Mouse (Mus musculus): ENCODE results near the gene Tk1. TPM values are rescaled to one million over a fixed set of nuclear protein-coding genes. Genes with fewer than 3 reads are reported as not detected.
"Not testable (repeated sequence)": the region's sequence is repeated elsewhere in the genome, so short reads cannot be mapped to it uniquely, and the experiment has no call there.

Gene Tk1
- polyA plus RNA-seq, 1 experiment from 2014 or later = 120 TPM

DNA sequence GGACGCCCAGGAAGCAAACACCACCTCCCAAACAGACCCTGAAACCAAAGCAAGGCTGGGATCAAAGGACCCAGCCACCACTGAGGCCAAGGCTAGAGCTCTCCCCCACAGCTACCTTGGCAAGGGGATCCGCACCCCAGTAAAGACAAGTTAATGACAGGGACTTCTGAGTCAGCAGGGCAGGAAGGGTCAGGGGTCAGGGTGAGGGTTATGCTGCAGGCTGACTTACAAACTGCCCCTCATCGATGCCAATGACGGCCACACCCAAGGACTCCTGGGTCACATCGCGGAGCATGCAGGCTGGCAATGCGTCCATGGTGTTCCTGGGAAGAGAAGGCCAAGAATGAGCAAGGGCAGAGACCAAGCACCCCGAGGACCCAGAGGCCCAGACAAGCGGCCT lies 4.0 kb downstream of the Tk1 start:
- no peak overlapping the region for H3K27ac ChIP-seq (ENCODE audit: low read length)
- no peak overlapping the region for H3K4me3 ChIP-seq (ENCODE audit: low read depth, low read length)
- peaks cover 29% of the 10 kb centered on the region for H3K4me1 ChIP-seq (ENCODE audit: control insufficient read depth, low read depth, low read length)
- no peak for ATAC-seq (ENCODE audit: low read depth)
- H3K9ac ChIP-seq (ENCODE audit: low read depth, low read length) = no peak overlapping the region
- H3K36me3 ChIP-seq (ENCODE audit: control insufficient read depth, insufficient read depth) = peaks cover 53% of the 10 kb centered on the region
- H3K4me2 ChIP-seq (ENCODE audit: low read depth, low read length) = no peak overlapping the region
- no peaks in the 10 kb centered on the region for H3K9me3 ChIP-seq (replicated peaks; ENCODE audit: control insufficient read depth, low read length)
- 82% methylated on average over 9 of the region's 9 CpGs for WGBS (ENCODE audit: insufficient replicate concordance)
- no peaks in the 10 kb centered on the region for H3K27me3 ChIP-seq (ENCODE audit: control insufficient read depth, insufficient read depth, low read depth, low read length)

DNA sequence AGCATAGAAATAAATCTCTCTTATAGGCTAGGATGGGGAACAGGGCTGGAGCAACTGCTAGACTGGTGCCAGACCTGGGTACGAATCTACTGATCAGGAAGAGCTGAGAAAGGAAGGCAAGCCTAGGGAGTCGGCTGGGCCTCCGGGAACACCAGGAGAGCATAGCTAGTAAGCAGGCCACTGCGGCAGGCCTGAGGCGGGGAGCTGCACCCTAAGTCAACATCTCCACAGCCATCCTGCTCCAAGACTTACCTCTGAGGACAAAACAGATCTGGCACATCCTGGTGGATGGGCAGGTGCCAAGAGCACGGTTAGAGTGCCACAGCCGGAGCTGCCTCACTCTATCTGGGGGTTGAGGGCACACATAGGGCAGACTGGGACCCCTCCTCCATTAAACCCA lies 5.7 kb downstream of the Tk1 start:
- peaks cover 65% of the 10 kb centered on the region for H3K36me3 ChIP-seq (ENCODE audit: control insufficient read depth, insufficient read depth)
- ATAC-seq (ENCODE audit: low read depth) = no peak
- WGBS (ENCODE audit: insufficient replicate concordance) = 92% methylated on average over 7 of the region's 7 CpGs

DNA sequence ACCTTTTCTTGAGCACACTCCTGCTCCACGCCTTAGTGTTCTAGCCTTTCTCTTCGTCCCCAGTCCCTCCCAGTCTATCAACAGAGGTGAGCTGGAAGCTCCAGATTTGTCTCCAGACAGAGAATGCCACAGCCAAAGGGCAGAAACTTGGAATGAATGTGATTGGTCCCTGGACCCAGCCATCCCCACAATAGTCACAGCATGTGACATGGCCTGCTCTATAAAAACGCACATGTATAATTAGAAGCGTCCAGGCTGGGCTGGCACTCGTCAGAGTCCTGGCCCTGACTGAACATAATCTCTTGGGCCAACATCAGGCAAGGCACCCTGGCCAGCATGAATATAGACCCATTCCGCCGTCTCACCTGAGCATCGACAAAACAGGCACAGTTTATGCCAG lies 6.8 kb downstream of the Tk1 start:
- H3K9ac ChIP-seq (ENCODE audit: low read depth, low read length) = no peak overlapping the region
- H3K9me3 ChIP-seq (replicated peaks; ENCODE audit: control insufficient read depth, low read length) = no peaks in the 10 kb centered on the region
- 76% methylated on average over 8 of the region's 8 CpGs for WGBS (ENCODE audit: insufficient replicate concordance)
- peaks cover 24% of the 10 kb centered on the region for H3K4me1 ChIP-seq (ENCODE audit: control insufficient read depth, low read depth, low read length)
- H3K27me3 ChIP-seq (ENCODE audit: control insufficient read depth, insufficient read depth, low read depth, low read length) = no peaks in the 10 kb centered on the region
- peaks cover 75% of the 10 kb centered on the region for H3K36me3 ChIP-seq (ENCODE audit: control insufficient read depth, insufficient read depth)
- no peak overlapping the region for H3K27ac ChIP-seq (ENCODE audit: low read length)
- no peak for ATAC-seq (ENCODE audit: low read depth)
- H3K4me2 ChIP-seq (ENCODE audit: low read depth, low read length) = no peak overlapping the region
- H3K4me3 ChIP-seq (ENCODE audit: low read depth, low read length) = no peak overlapping the region

More for the DNA sequence above, 5.7 kb downstream of the Tk1 start:
- H3K9me3 ChIP-seq (replicated peaks; ENCODE audit: control insufficient read depth, low read length) = no peaks in the 10 kb centered on the region
- no peak overlapping the region for H3K4me3 ChIP-seq (ENCODE audit: low read depth, low read length)
- H3K27me3 ChIP-seq (ENCODE audit: control insufficient read depth, insufficient read depth, low read depth, low read length) = no peaks in the 10 kb centered on the region
- no peak overlapping the region for H3K27ac ChIP-seq (ENCODE audit: low read length)
- H3K4me2 ChIP-seq (ENCODE audit: low read depth, low read length) = no peak overlapping the region
- peaks cover 25% of the 10 kb centered on the region for H3K4me1 ChIP-seq (ENCODE audit: control insufficient read depth, low read depth, low read length)
- H3K9ac ChIP-seq (ENCODE audit: low read depth, low read length) = no peak overlapping the region

DNA sequence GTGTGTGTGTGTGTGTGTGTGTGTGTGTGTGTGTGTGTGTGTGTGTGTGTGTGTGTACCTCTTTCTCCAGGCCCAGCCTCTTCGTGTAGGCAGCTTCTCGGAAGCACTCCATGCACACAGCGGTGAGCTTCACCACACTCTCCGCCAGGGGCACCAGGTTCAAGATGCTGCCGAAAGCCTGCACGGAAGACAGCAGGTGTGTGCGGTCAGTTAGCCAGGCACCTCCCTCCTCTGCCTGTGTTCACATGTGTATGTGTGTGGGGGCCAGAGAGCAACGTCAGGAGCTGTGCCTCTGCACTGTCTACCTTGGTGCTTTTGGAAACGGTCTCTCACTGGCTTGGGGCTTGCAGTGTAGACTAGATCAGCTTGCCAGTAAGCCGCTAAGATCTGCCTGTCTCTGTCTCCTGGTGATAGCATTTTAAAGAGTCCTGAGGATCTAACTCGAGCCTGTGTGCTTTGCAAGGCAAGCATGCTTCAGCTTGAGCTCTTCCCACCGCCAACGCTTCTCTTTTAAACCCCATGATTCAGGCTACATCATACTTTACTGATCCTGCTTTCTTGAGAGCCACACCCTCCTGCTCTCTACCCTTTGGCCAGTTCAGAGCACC lies 9.4 kb downstream of the Tk1 start:
- H3K9ac ChIP-seq (ENCODE audit: low read depth, low read length) = no peak overlapping the region
- H3K9me3 ChIP-seq (replicated peaks; ENCODE audit: control insufficient read depth, low read length) = no peaks in the 10 kb centered on the region
- H3K4me1 ChIP-seq (ENCODE audit: control insufficient read depth, low read depth, low read length) = peaks cover 20% of the 10 kb centered on the region
- H3K4me2 ChIP-seq (ENCODE audit: low read depth, low read length) = no peak overlapping the region
- WGBS (ENCODE audit: insufficient replicate concordance) = 79% methylated on average over 13 of the region's 13 CpGs
- H3K4me3 ChIP-seq (ENCODE audit: low read depth, low read length) = no peak overlapping the region
- no peak overlapping the region for H3K27ac ChIP-seq (ENCODE audit: low read length)
- no peak for ATAC-seq (ENCODE audit: low read depth)
- no peaks in the 10 kb centered on the region for H3K27me3 ChIP-seq (ENCODE audit: control insufficient read depth, insufficient read depth, low read depth, low read length)
- H3K36me3 ChIP-seq (ENCODE audit: control insufficient read depth, insufficient read depth) = peaks cover 76% of the 10 kb centered on the region

DNA sequence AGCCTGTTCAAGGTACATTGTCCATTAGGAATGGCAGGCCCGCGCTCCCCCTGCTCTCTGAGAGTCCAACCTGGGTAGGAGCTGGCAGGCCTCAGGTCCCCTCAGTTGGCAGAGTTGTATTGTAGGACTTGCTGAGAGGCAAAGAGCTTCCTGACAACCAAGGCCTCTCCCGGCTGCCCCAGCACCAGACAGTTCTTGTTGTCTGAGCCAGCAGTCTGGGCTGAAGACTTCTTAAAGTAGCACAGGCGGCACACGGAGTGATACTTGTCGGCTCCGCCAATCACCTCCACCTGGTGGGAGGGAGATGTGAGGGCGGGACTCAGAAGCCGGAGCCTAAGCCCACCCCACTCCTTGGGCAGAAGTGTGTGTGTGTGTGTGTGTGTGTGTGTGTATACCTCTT lies 10.0 kb downstream of the Tk1 start:
- not testable (repeated sequence) for H3K4me2 ChIP-seq (ENCODE audit: low read depth, low read length); H3K27ac ChIP-seq (ENCODE audit: low read length); H3K4me3 ChIP-seq (ENCODE audit: low read depth, low read length); ATAC-seq (ENCODE audit: low read depth); H3K9ac ChIP-seq (ENCODE audit: low read depth, low read length); H3K9me3 ChIP-seq (replicated peaks; ENCODE audit: control insufficient read depth, low read length); H3K27me3 ChIP-seq (ENCODE audit: control insufficient read depth, insufficient read depth, low read depth, low read length)
- Histone ChIP-seq H3K36me3 (ENCODE audit: control insufficient read depth, insufficient read depth) (peaks cover 75% of the 10 kb centered on the region), H3K4me1 (ENCODE audit: control insufficient read depth, low read depth, low read length) (peaks cover 26% of the 10 kb centered on the region)
- WGBS (ENCODE audit: insufficient replicate concordance) = 77% methylated on average over 9 of the region's 9 CpGs

DNA sequence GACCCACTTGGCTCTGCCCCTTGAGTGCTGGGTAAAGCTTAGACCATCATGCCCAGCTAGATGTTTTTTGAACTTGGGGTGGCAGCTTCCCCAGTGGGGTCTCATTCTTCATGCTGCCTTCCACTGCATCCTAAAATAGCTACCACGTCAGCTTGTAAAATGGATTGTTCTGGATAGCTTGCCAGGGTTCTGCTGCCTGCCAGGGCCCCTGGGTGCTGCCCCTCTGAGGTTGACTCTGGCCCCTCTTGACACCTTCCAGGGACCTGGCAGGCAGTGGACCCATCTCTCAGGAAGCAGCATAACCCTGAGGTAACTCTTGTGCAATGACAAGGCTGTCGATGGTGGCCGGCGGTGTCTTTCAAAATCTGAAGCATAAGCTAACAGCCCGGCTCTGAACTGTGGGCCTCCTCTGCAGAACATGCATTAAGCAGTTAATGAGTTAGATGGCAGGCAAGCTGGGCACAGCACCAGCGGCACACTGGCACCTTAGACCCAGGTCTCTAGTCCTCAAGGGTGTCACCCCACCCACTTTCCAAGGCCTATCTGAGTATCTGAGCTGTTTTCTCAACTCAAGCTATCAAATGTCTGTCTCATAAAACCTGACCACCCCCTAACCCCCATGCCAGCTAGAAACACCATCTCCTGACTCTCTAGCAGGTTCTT lies 11.1 kb downstream of the Tk1 start:
- Histone ChIP-seq H3K36me3 (ENCODE audit: control insufficient read depth, insufficient read depth) (peaks cover 66% of the 10 kb centered on the region), H3K4me3 (ENCODE audit: low read depth, low read length) (no peak overlapping the region), H3K4me2 (ENCODE audit: low read depth, low read length) (no peak overlapping the region), H3K27me3 (ENCODE audit: control insufficient read depth, insufficient read depth, low read depth, low read length) (no peaks in the 10 kb centered on the region), H3K4me1 (ENCODE audit: control insufficient read depth, low read depth, low read length) (peaks cover 34% of the 10 kb centered on the region), H3K9me3 (replicated peaks; ENCODE audit: control insufficient read depth, low read length) (no peaks in the 10 kb centered on the region), H3K27ac (ENCODE audit: low read length) (peak overlapping the region; percentile 15; the same call in 1 of the 2 replicates), H3K9ac (ENCODE audit: low read depth, low read length) (no peak overlapping the region)
- no peak for ATAC-seq (ENCODE audit: low read depth)
- 77% methylated on average over 6 of the region's 6 CpGs for WGBS (ENCODE audit: insufficient replicate concordance)

DNA sequence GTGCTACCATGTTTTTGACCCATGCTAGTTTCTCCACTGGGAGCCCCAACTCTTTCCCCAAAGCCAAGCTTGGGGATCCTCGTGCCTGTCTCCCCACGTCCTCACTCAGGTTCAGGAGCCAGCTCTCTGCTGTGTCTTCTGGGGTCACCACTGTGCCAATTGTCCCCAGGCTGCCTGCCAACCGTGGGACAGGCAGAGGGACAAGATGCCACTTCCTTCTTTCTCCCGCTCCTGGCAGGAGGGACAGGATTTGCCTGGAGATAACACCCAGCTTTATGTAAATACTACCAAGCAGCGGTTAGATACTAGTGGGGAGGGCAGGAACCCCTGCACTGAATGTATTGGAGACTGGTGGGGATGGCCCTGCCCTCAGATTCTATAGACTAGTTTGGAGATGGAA lies 12.0 kb downstream of the Tk1 start:
- H3K27me3 ChIP-seq (ENCODE audit: control insufficient read depth, insufficient read depth, low read depth, low read length) = no peaks in the 10 kb centered on the region
- H3K36me3 ChIP-seq (ENCODE audit: control insufficient read depth, insufficient read depth) = peaks cover 63% of the 10 kb centered on the region
- H3K27ac ChIP-seq (ENCODE audit: low read length) = peak overlapping the region; percentile 62
- WGBS (ENCODE audit: insufficient replicate concordance) = 53% methylated on average over 5 of the region's 5 CpGs
- H3K9me3 ChIP-seq (replicated peaks; ENCODE audit: control insufficient read depth, low read length) = no peaks in the 10 kb centered on the region
- 0 out of 2 replicates have a peak overlapping the region, but pooled peaks have one; percentile 27 for H3K9ac ChIP-seq (ENCODE audit: low read depth, low read length)
- no peak overlapping the region for H3K4me2 ChIP-seq (ENCODE audit: low read depth, low read length)
- H3K4me1 ChIP-seq (ENCODE audit: control insufficient read depth, low read depth, low read length) = peaks cover 39% of the 10 kb centered on the region
- no peak for ATAC-seq (ENCODE audit: low read depth)
- no peak overlapping the region for H3K4me3 ChIP-seq (ENCODE audit: low read depth, low read length)

DNA sequence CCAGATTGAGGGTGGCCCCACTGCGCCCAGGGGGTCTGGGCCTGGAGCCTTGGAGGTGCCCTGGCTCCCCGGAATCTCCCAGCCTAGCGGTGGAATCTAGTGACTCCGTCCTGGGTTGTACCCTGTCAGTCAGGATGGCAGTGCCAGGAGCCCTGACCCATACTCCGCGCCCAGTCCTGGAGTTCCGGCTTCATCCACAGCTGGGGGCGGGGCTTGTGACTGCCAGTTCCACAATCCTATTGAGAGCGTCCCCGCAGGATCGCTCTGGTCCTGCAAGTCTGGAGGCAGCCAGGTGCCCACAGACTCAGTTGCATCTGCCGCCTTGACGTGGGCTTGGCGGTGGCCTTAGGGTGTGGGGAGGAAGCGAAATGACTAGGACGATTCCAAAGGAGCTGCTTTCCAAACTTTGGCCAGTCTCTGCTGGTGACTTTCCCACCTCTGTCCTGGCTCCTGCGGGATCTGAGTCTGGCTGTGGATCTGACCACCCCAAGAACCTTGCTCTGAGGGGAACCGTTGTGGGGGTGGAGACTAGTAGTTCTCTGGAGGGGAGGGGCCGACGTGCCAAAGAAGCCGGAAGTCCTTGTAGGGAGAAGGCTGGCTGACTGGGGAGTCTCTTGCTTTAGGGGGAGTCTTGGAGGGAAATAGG lies 15.4 kb downstream of the Tk1 start:
- Histone ChIP-seq H3K4me3 (ENCODE audit: low read depth, low read length) (peak overlapping the region; percentile 84), H3K27ac (ENCODE audit: low read length) (peak overlapping the region; percentile 83), H3K27me3 (ENCODE audit: control insufficient read depth, insufficient read depth, low read depth, low read length) (no peaks in the 10 kb centered on the region), H3K9ac (ENCODE audit: low read depth, low read length) (peak overlapping the region; percentile 92), H3K4me1 (ENCODE audit: control insufficient read depth, low read depth, low read length) (peaks cover 43% of the 10 kb centered on the region), H3K9me3 (replicated peaks; ENCODE audit: control insufficient read depth, low read length) (no peaks in the 10 kb centered on the region), H3K36me3 (ENCODE audit: control insufficient read depth, insufficient read depth) (peaks cover 55% of the 10 kb centered on the region), H3K4me2 (ENCODE audit: low read depth, low read length) (peak overlapping the region; percentile 92)
- ATAC-seq (ENCODE audit: low read depth) = peak; percentile 70
- under 1% methylated on average over 21 of the region's 21 CpGs for WGBS (ENCODE audit: insufficient replicate concordance)

Measured in liver, embryonic 16.5 days (tissue).